Mouse (Mus musculus): ENCODE data around the gene Fubp3.

DNA sequence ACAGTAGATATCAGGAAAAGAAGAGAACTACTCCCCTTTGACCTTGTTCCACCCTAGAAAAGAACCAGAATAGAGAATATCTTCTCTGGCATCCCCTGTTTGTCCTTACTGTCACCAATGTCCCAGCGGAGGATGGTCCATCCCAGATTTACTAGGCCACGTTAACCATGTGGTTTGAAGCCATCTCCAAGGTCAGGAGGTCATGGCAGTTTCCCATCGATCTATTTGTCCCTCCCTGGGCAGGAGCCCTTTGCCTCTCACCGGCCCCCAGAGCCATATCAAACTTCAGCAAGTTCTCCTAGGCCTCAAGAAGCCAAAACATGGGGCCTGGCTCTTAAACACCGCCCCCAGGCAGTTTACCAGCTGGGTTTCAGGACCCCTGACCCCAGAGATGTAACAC lies 42.2 kb upstream of the Fubp3 start:
- TF ChIP-seq CTCF (IDR thresholded peaks at IDR 0.05; ENCODE audit: low read depth, low read length) (no peak), POLR2AphosphoS5 (IDR thresholded peaks at IDR 0.05; ENCODE audit: insufficient replicate concordance, low read depth, low read length) (no peak), GATA1 (IDR thresholded peaks at IDR 0.05; ENCODE audit: borderline replicate concordance, low read length) (no peak), TAL1 (conservative IDR thresholded peaks at IDR 0.05; ENCODE audit: low read depth, low read length) (no peak), GATA2 (IDR thresholded peaks at IDR 0.05; ENCODE audit: borderline replicate concordance, low read depth, low read length) (no peak)

Data from G1E (cell line).